ENCODE assay signal across 29 mouse cellular contexts in genomic region chr11:43505188-43505587, GRCm38 (mm10). TPM values are rescaled to one million over a fixed set of nuclear protein-coding genes. Genes with fewer than 3 reads are reported as not detected.
DNase-seq lines count a peak whose midpoint lies in the region; ATAC-seq and TF ChIP-seq lines count a peak whose summit lies in the region.
"Had no signal": no experiment of that assay in that cellular context is flagged by ENCODE, and none has a peak within 500 bp of the region (broad histone marks: within the 10 kb centered on the region; RNA-seq: fewer than 3 reads in every experiment).

No protein-coding gene starts in this region.

- no peaks in the 10 kb centered on the region for H3K36me3 ChIP-seq in forebrain, postnatal 0 days (ENCODE audit: insufficient read depth)
- no peaks in the 10 kb centered on the region for H3K36me3 ChIP-seq in forebrain, embryonic 12.5 days (replicated peaks)
- no peaks in the 10 kb centered on the region for H3K36me3 ChIP-seq in midbrain, postnatal 0 days (ENCODE audit: insufficient read depth, low read length)
- no peaks in the 10 kb centered on the region for H3K36me3 ChIP-seq in midbrain, embryonic 10.5 days
- H3K36me3 ChIP-seq: embryonic facial prominence, embryonic 12.5 days; embryonic facial prominence, embryonic 15.5 days; forebrain, embryonic 15.5 days; heart, embryonic 10.5 days; heart, embryonic 13.5 days had no signal

- H3K4me3 ChIP-seq in cerebellum, adult 2 months (replicated peaks; ENCODE audit: insufficient read depth, low read depth, low read length): no peak overlapping the region
- H3K4me3 ChIP-seq in forebrain, postnatal 0 days (ENCODE audit: low read depth, low read length): no peak overlapping the region
- H3K4me3 ChIP-seq in forebrain, embryonic 12.5 days (replicated peaks): no peak overlapping the region
- H3K4me3 ChIP-seq in midbrain, postnatal 0 days (ENCODE audit: low read depth, low read length): no peak overlapping the region
- H3K4me3 ChIP-seq in midbrain, embryonic 10.5 days: no peak overlapping the region
- H3K4me3 ChIP-seq: embryonic facial prominence, embryonic 12.5 days; embryonic facial prominence, embryonic 15.5 days; forebrain, embryonic 15.5 days; heart, adult 2 months; heart, embryonic 10.5 days; heart, embryonic 13.5 days had no signal

- H3K9ac ChIP-seq in forebrain, postnatal 0 days: no peak overlapping the region
- no peak overlapping the region for H3K9ac ChIP-seq in forebrain, embryonic 12.5 days
- no peak overlapping the region for H3K9ac ChIP-seq in midbrain, postnatal 0 days (replicated peaks; ENCODE audit: low read length, poor library complexity, severe bottlenecking)
- H3K9ac ChIP-seq: embryonic facial prominence, embryonic 12.5 days; embryonic facial prominence, embryonic 15.5 days; forebrain, embryonic 15.5 days; heart, embryonic 13.5 days; hindbrain, embryonic 14.5 days had no signal

- no peaks in the 10 kb centered on the region for H3K9me3 ChIP-seq in forebrain, postnatal 0 days (ENCODE audit: low read length)
- H3K9me3 ChIP-seq in forebrain, embryonic 12.5 days: no peaks in the 10 kb centered on the region
- no peaks in the 10 kb centered on the region for H3K9me3 ChIP-seq in midbrain, postnatal 0 days (ENCODE audit: low read length)
- no peaks in the 10 kb centered on the region for H3K9me3 ChIP-seq in midbrain, embryonic 10.5 days (replicated peaks)
- H3K9me3 ChIP-seq: embryonic facial prominence, embryonic 12.5 days; embryonic facial prominence, embryonic 15.5 days; forebrain, embryonic 15.5 days; heart, embryonic 10.5 days; heart, embryonic 13.5 days had no signal

- peaks cover 12% of the 10 kb centered on the region for H3K4me1 ChIP-seq in cerebellum, adult 2 months (ENCODE audit: control insufficient read depth, insufficient read depth, low read length)
- H3K4me1 ChIP-seq in forebrain, postnatal 0 days (ENCODE audit: insufficient read depth): no peaks in the 10 kb centered on the region
- H3K4me1 ChIP-seq in forebrain, embryonic 12.5 days: no peaks in the 10 kb centered on the region
- no peaks in the 10 kb centered on the region for H3K4me1 ChIP-seq in midbrain, postnatal 0 days (ENCODE audit: insufficient read depth, low read length)
- H3K4me1 ChIP-seq in midbrain, embryonic 10.5 days: no peaks in the 10 kb centered on the region
- H3K4me1 ChIP-seq: embryonic facial prominence, embryonic 12.5 days; embryonic facial prominence, embryonic 15.5 days; forebrain, embryonic 15.5 days; heart, embryonic 10.5 days; heart, embryonic 13.5 days had no signal

- 29% methylated on average over 7 of the region's 7 CpGs for WGBS in cerebellum, adult 2 months
- 65% methylated on average over 7 of the region's 7 CpGs for WGBS in forebrain, postnatal 0 days
- WGBS in forebrain, embryonic 12.5 days: 90% methylated on average over 7 of the region's 7 CpGs
- WGBS in midbrain, postnatal 0 days: 86% methylated on average over 7 of the region's 7 CpGs
- 92% methylated on average over 7 of the region's 7 CpGs for WGBS in midbrain, embryonic 10.5 days

- TF ChIP-seq CTCF in cerebellum, adult 2 months (IDR thresholded peaks at IDR 0.05; ENCODE audit: borderline replicate concordance, insufficient read depth, low read depth, low read length): no peak
- no peak for TF ChIP-seq CTCF in forebrain, postnatal 0 days (IDR thresholded peaks at IDR 0.05; ENCODE audit: low read depth)
- TF ChIP-seq CTCF in midbrain, postnatal 0 days (IDR thresholded peaks at IDR 0.05): no peak

- no peak overlapping the region for H3K27ac ChIP-seq in cerebellum, adult 2 months (ENCODE audit: insufficient read depth, low read length)
- H3K27ac ChIP-seq in forebrain, postnatal 0 days (ENCODE audit: low read depth, low read length): no peak overlapping the region
- no peak overlapping the region for H3K27ac ChIP-seq in forebrain, embryonic 12.5 days
- no peak overlapping the region for H3K27ac ChIP-seq in midbrain, postnatal 0 days (ENCODE audit: low read depth, low read length)
- H3K27ac ChIP-seq in midbrain, embryonic 10.5 days (replicated peaks): no peak overlapping the region
- H3K27ac ChIP-seq: embryonic facial prominence, embryonic 12.5 days; embryonic facial prominence, embryonic 15.5 days; forebrain, embryonic 15.5 days; heart, adult 2 months; heart, embryonic 10.5 days; heart, embryonic 13.5 days; hindbrain, embryonic 14.5 days; hindbrain, postnatal 0 days had no signal

- TF ChIP-seq POLR2A in cerebellum, adult 2 months (IDR thresholded peaks at IDR 0.05; ENCODE audit: borderline replicate concordance, insufficient read depth, low read length): no peak

- no peaks in the 10 kb centered on the region for H3K27me3 ChIP-seq in cerebellum, adult 2 months (ENCODE audit: control insufficient read depth, insufficient read depth, low read length)
- no peaks in the 10 kb centered on the region for H3K27me3 ChIP-seq in forebrain, postnatal 0 days (ENCODE audit: insufficient read depth, low read length)
- no peaks in the 10 kb centered on the region for H3K27me3 ChIP-seq in forebrain, embryonic 12.5 days
- no peaks in the 10 kb centered on the region for H3K27me3 ChIP-seq in midbrain, postnatal 0 days (ENCODE audit: insufficient read depth, low read length)
- no peaks in the 10 kb centered on the region for H3K27me3 ChIP-seq in midbrain, embryonic 10.5 days (ENCODE audit: low read depth, poor library complexity, severe bottlenecking)
- H3K27me3 ChIP-seq: embryonic facial prominence, embryonic 12.5 days; embryonic facial prominence, embryonic 15.5 days; forebrain, embryonic 15.5 days; heart, embryonic 13.5 days had no signal

- ATAC-seq in forebrain, postnatal 0 days: peak; percentile 8; the same call in 1 of the 2 replicates
- no peak for ATAC-seq in forebrain, embryonic 12.5 days (ENCODE audit: low FRiP score)
- no peak for ATAC-seq in midbrain, postnatal 0 days (ENCODE audit: low FRiP score)
- ATAC-seq: activated CD4-positive, CD25-positive, alpha-beta regulatory T cell, adult 4 months; forebrain, embryonic 15.5 days; hindbrain, postnatal 0 days; inflammation-experienced regulatory T-cells, adult 6 months; intestine, embryonic 16.5 days had no signal

- H3K4me2 ChIP-seq in forebrain, postnatal 0 days (ENCODE audit: low read depth): no peak overlapping the region
- H3K4me2 ChIP-seq in forebrain, embryonic 12.5 days: no peak overlapping the region
- no peak overlapping the region for H3K4me2 ChIP-seq in midbrain, postnatal 0 days (ENCODE audit: low read depth, low read length, poor library complexity, severe bottlenecking)
- H3K4me2 ChIP-seq: embryonic facial prominence, embryonic 12.5 days; embryonic facial prominence, embryonic 15.5 days; forebrain, embryonic 15.5 days; heart, embryonic 13.5 days; hindbrain, embryonic 14.5 days had no signal

- DNase-seq in cerebellum, adult 9-10 months: peak; percentile 3
- no peak for DNase-seq in cerebellum, adult 2 months
- no peak for DNase-seq in forebrain, postnatal 0 days
- peak; percentile 20 for DNase-seq in midbrain, postnatal 0 days (ENCODE audit: low spot score)
- no peak for DNase-seq in midbrain, embryonic 10.5 days (ENCODE audit: low spot score)
- DNase-seq: adrenal gland, adult 8-10 months; adrenal gland, postnatal 25 days; cerebellum, adult 11-12 months; cerebellum, adult 9-11 months; gastrocnemius, postnatal 10 days; gastrocnemius, postnatal 36 days; heart, adult 2 months; heart, postnatal 14 days; heart, postnatal 4 days had no signal

RNA-seq across cellular contexts. Expression of gene Ccnjl, which starts 23.4 kb away (rescaled TPM):
- polyA plus RNA-seq in cerebellum, adult 2 months (2012; rRNA removed): 8.4 and 10.5 TPM in 2 replicates
- 1.3 and 1.8 TPM in 2 replicates for total RNA-seq in forebrain, postnatal 0 days (2014; rRNA removed)
- 2.3 and 4.5 TPM in 2 replicates for polyA plus RNA-seq in forebrain, postnatal 0 days (2015; fragmentation: Nextera tagmentation; extraction: Ambion mirVana)
- polyA plus RNA-seq in forebrain, embryonic 12.5 days (2016; fragmentation: Nextera tagmentation; extraction: Ambion mirVana): 20.6 and 22.1 TPM in 2 replicates
- total RNA-seq in midbrain, postnatal 0 days (2014; rRNA removed): 2.2 and 4.4 TPM in 2 replicates
- 3.1 and 3.2 TPM in 2 replicates for polyA plus RNA-seq in midbrain, postnatal 0 days (2015; fragmentation: Nextera tagmentation; extraction: Ambion mirVana)
- polyA plus RNA-seq in midbrain, embryonic 10.5 days (2016; fragmentation: Nextera tagmentation; extraction: Ambion mirVana): 40.3 and 41.3 TPM in 2 replicates
- total RNA-seq: gastrocnemius, adult 18-20 months; granulocyte monocyte progenitor cell, adult 5-6 weeks had no signal
- polyA plus RNA-seq: inflammation-experienced regulatory T-cells, adult 6 months had no signal

RNA-seq across cellular contexts. Expression of gene C1qtnf2, which starts 31.1 kb away (rescaled TPM):
- 1.8 and 1.9 TPM in 2 replicates for polyA plus RNA-seq in cerebellum, adult 2 months (2012; rRNA removed)
- 15.5 and 16.8 TPM in 2 replicates for total RNA-seq in forebrain, postnatal 0 days (2014; rRNA removed)
- polyA plus RNA-seq in forebrain, postnatal 0 days (2015; fragmentation: Nextera tagmentation; extraction: Ambion mirVana): 17.6 and 18.7 TPM in 2 replicates
- polyA plus RNA-seq in forebrain, embryonic 12.5 days (2016; fragmentation: Nextera tagmentation; extraction: Ambion mirVana): 1.7 and 2.1 TPM in 2 replicates
- total RNA-seq in midbrain, postnatal 0 days (2014; rRNA removed): 15.0 and 15.9 TPM in 2 replicates
- 21.4 and 22.4 TPM in 2 replicates for polyA plus RNA-seq in midbrain, postnatal 0 days (2015; fragmentation: Nextera tagmentation; extraction: Ambion mirVana)
- polyA plus RNA-seq in midbrain, embryonic 10.5 days (2016; fragmentation: Nextera tagmentation; extraction: Ambion mirVana): 1.4 and 2.2 TPM in 2 replicates
- total RNA-seq: common myeloid progenitor, adult 5-6 weeks; ES-E14; granulocyte monocyte progenitor cell, adult 5-6 weeks had no signal
- polyA plus RNA-seq: activated CD4-positive, CD25-positive, alpha-beta regulatory T cell, adult 4 months; inflammation-experienced regulatory T-cells, adult 6 months had no signal

Comparison
In these comparisons a context has a peak if more than half of its experiments do, and no peak if none do; other contexts are left out.
1. DNase-seq: peak in cerebellum, adult 9-10 months (single experiment) and midbrain, postnatal 0 days (single experiment); none in cerebellum, adult 2 months (0 of 2), forebrain, postnatal 0 days (single experiment) and midbrain, embryonic 10.5 days (single experiment).